Mouse (Mus musculus): ENCODE measurements around the gene Uap1.

Uap1 gene

DNA sequence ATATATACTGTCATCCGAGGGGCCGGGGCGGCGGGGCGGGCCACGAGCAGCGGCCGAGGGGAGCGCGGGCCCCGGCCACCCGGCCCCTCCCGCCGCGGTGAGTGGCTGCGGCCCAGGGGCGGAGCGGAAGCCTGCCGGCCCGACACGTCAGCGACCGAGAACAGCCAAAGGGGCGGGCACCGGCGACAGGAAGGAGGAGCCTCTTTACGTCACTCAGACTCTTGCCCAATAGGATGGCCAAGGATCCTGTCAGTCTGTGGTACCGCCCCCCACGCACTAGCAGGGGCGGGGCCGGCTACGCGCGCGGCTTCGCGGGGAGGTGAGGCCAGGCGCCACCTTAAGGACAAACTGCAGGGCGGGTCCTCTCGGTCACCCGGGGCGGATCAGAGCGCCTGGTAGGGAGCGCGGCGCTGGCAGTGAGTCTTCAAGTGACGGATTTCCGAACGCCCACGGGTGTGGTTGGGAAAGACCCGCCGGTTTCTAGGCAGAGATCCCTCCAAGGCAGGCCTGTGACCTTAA, at the start of gene Uap1:
Gene Uap1 (minus strand): TSS at position 144 of the 519 bp plus-strand sequence.
- DNase-seq (ENCODE audit: extremely low spot score, low read depth, low spot score) = peak; percentile 75

DNA sequence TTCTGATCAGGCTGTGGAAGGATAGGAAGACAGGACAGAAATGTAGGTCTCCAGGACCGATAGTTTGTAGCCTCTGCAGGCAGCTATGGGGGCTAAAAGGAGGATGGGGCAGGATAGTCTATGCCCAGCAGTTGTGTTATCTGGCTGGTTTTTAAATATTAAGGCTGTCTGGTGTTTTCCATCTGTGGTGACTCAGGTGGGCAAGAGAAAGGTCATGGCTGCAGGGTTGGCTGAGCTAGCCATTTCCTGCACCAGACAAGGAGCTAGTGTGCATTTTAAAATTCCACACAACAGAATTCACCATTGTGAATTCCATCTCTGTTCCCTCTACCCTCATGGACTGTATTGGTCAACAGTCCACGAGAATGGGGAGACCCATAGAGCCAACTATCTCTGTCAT, 48.5 kb upstream of the Uap1 start:
- no peak for DNase-seq (ENCODE audit: extremely low spot score, low read depth, low spot score)

DNA sequence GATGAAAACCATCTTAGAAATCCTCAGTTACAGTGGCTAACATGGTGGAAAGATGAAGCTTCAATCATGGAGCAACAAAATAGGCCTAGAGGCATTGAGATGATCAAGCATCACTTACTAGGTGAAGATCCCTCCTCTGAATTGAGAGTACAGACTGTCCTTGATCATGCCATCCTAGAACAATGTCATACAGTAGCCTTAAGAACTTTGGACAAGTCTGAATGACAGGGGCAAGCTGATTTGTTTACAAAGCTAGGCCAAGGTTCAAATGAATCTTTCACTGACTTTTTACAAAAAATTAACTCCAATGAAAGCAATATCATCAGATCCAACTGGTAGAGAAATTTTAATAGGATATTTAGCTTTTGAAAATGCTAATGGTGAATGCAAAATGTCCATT, 45.6 kb upstream of the Uap1 start:
- DNase-seq (ENCODE audit: extremely low spot score, low read depth, low spot score) = no peak

DNA sequence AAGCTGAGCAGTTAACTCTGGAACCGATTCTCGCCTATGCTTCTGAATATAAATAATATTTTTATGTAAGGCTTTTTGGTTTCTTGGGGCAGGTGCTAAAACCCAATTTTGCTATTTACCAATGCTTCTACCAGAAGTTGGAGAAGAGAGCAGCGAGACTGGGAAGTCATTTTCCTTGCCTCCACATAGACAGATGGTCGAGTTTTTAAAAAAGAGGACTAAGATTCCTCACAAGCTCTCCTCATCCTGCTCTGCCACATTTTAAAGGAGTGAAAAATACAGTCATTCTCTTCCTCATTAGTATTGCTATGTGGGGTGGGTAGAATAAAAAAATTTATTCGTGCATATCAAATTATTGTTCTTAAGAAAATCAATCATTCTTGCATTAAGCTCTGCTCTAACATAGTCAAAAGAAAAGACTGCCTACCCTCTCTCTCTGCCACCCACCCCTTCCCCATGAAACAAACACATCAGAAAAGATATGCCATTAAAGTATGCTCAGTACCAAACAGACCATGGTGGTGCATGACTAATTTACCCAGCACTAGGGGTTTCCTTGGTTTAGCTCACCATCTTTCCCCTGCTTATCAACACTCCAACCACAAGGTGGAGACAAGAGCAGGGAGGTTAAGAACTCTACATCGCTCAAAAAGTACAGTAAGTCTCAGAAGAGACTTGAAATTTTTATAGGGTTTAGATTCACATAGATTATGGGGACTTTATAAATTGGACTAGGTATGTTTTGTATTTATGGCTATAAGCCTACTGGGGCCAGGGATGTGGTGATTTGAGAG, 43.5 kb upstream of the Uap1 start:
- no peak for DNase-seq (ENCODE audit: extremely low spot score, low read depth, low spot score)

DNA sequence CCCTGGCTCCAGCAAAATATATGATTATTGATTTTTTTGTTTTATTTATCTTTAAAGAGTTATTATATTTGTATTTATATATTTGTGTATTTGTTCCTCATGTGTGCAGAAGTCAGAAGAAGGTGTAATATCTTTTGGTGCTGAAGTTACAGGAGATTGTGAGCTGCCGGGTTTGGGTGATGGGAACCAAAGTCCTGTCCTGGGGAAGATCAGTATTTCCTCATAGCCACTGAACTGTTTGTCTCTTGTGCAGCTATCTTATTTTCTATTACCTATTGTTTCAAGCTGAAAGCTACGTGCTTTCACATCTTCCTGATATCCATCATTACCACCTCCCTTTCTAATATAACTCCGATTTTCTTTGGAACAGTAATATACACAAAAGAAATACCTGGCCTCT, 40.8 kb upstream of the Uap1 start:
- no peak for DNase-seq (ENCODE audit: extremely low spot score, low read depth, low spot score)

DNA sequence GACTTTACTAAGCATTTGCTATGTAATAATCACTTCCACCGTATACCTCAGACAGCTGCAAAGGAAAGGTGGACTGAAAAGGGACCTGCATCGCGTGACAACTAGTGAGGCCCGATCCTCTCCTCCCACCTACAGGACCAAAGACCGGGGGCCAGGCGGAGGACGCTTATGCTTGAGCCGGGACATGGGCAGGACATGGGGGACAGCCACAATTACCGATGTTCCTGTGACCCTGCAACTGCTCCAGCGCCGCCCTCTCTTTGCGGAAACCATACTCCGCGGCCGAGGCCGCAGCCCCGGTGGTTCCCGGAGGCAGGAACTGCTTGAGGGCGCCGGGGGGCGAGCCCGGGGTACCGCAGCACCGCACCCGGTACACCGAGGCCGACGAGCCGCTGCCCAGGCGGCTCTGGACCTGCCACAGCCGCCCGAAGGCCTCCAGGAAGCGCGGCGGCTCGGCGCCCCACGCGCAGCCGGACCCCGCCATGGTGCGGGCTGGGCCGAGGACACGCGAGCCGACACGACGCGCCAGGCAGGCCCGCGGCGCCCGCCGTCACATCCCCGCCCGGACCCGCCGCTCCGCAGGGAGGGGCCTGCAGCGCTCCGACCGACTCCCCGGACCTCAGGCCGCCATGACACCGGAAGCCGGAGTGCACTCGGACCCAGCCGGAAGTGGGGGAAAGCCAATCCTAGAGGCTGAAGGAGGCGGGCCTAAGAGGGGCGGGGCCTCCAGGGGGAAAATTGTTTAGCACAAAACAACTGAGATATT, 40.2 kb upstream of the Uap1 start, which contains the start of gene Uhmk1:
Gene Uhmk1 (minus strand): TSS at position 641 of the 766 bp plus-strand sequence.
- no peak for DNase-seq (ENCODE audit: extremely low spot score, low read depth, low spot score)

DNA sequence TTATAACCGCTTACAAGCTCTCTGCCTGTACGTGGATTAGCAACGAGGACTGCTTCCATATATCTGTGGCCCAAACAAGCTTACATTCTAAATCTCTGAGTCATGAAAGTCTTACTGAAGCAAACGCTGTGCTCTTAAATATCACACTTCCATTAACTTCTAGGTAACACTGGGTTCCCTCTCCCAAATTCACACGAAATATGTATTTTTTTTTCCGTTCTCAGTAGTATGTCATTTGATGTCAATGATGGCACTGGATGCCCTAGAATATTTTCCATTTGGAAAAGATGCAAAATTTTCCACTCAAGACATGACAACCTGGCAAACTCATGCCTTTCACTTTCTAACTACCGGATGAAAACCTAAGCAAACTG, 39.6 kb upstream of the Uap1 start:
- DNase-seq (ENCODE audit: extremely low spot score, low read depth, low spot score) = no peak

DNA sequence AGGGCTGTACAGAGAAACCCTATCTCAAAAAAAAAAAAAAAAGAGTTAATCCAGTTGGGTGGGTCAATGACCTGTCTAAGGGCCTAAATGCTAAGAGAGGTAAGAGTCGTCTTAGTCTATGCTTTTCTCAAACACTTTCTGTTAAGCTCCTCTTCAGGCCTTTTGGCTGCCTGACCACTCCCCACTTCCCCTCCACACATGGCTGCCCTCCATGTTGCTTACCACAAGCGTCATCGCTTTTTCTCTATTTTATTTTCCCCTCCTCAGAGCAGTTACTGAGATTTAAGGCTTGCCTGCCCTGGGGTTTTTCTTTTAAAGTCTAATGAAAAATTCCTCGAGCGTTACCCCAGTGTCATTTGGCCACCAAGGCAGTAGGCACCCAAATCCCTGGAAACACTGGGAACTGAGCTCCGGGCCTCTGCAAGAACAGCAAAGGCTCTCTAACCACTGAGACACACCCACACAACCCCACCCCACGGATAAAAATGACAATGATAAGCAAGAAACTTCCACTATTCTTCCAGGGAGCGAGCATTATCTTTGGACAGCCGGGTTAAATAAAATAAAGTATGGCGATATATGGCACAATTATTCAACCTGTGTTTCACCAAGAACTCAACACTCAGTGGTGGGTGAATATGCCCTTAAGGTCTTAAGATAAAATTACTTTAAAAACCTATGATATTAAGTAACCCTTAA, 38.6 kb upstream of the Uap1 start:
- DNase-seq (ENCODE audit: extremely low spot score, low read depth, low spot score) = no peak

DNA sequence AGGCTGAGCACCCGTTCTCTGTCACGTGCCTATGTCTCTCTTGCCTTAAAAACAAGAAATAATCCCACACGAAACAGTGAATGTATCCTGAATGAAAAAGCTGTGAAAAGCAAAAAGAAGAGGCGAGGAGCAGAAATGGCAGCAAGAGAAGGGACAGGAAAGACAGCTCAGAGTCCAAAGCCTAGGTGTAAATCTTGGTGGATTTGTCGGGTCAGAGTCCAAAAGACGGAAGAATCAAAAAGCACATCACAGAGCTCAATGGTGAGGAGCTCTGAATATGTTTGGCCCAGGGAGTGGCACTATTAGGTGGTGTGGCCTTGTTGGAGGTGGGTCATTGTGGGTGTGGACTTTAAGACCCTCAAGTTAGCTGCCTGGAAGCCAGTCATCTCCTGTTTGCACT, 31.6 kb upstream of the Uap1 start:
- no peak for DNase-seq (ENCODE audit: extremely low spot score, low read depth, low spot score)

DNA sequence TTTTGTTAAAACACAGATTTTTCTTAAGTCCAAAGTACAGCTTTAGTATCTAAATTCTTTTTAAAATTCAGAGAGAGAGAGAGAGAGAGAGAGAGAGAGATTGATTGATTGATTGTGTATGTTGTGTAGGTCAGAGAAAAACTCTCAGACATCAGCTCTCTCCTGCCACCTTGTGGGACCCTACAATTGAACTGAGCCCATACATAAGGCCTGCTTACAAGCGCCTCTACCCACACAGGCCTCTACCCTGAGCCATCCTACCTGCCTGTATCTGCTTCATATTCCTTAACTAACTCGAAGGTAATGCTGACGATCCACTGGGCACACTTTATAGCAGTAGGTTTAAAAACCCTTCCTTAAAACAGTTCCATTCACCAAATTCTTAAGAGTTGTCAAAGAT, 25.6 kb upstream of the Uap1 start:
- no peak for DNase-seq (ENCODE audit: extremely low spot score, low read depth, low spot score)

DNA sequence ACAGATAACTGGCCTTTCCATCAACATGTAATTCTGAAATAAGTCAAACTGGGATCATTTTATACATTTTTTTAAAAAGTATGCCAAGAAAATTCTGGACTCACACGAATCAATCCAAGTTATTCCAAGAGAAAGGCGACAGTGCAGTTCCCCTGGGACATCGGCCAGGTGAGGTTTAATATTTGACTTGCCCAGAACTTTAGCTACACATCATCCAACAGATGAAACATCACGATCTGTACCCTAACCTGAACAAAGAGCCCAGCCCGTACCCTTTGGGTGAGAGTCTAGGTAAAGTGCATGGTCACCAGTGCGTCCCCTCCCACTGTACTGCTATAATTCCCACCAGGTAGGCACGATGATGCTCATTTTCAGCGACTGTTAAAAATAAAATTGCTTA, 21.5 kb upstream of the Uap1 start:
- no peak for DNase-seq (ENCODE audit: extremely low spot score, low read depth, low spot score)

DNA sequence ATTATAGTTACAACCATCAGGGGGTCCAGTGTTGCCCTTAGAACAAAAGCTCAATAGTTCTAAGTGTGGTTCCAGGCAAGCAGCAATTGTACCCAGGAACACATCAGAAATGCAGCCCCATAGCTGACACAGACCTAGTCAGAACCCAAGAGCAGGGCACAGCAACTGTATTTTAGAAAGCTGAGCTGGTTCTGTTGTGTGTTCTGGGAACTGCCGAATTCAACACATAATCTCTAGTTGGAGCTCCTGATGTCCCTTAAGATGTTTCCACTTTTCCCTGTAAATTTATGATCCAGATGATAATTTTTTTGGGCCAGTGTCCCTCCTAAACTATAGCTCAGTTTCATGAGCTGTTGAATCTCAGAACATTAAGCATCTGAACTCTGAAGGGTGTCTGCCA, 17.2 kb upstream of the Uap1 start:
- DNase-seq (ENCODE audit: extremely low spot score, low read depth, low spot score) = no peak

DNA sequence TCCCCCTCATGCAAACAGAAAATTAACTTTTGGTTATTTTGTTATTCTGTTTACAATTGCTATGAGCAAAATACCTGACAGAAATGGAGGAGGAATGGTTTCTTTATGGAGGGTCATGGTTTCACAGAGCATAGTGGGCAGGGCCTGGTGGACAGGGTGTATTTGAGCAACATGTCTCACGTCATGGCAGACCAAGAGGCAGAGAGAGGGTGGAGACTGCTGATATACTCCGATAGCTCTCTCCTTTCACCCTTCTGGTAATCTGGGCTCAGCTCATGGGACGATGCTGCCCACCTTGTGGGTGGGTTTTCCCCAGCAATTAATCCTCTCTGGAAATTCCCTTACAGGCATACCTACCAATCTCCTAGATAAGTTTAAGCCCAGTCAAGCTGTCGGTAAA, 15.5 kb upstream of the Uap1 start:
- DNase-seq (ENCODE audit: extremely low spot score, low read depth, low spot score) = no peak

DNA sequence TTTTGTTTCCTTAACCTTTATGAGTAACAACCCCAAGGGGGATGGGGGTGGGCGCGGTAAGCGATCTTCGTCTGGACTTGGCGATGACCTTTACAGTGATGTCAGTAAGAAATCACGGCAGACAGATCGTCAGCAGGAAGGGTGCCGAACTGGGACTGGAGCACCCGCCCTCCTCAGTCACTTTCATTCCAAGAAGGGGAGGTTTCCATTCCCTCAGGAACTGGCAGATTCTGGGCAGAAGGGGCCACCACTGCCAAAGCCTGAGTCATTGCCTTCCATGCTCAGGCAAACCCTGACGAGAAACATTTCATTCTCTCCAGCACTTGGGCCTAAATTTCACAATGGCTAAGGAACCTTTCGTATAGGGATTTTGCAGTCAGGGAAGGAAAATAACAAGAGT, 13.8 kb upstream of the Uap1 start:
- DNase-seq (ENCODE audit: extremely low spot score, low read depth, low spot score) = no peak

DNA sequence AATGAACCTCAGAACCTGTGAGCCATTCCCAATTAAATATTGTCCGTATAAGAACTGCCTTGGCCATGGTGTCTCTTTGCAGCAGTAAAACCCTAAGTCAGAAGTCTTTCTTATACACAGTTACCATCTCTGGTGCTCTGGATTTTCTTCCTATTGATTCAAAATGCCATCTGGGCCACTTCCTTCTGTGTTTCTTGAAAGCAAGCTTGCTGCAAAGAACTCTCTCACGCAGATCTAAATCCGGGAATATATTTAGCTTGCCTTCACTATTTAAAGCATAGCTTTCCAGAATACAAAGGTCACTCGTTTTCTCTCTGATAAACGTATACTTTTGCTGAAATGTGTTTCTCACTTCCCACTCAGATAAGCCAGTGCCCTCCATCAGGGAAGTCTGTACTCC, 11.8 kb upstream of the Uap1 start:
- no peak for DNase-seq (ENCODE audit: extremely low spot score, low read depth, low spot score)

DNA sequence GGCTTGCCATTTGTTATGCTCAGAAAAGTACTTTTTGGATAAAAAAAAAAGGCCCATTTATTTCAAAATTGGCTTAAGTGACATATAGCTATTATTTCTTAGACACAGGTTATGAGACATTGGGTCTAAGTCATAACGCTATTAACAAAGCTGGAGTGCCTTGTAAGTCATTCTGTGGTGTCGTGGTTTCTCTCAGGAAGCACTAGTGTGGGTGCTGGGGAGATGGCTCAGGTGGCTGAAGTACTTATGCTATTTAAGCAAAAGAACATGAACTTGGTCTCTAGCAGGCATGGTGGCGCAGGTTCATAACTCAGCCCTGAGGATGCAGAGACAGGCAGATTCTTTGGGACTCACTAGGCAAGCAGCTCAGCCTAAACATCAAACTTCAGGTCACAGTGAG, 10.4 kb upstream of the Uap1 start:
- DNase-seq (ENCODE audit: extremely low spot score, low read depth, low spot score) = no peak

DNA sequence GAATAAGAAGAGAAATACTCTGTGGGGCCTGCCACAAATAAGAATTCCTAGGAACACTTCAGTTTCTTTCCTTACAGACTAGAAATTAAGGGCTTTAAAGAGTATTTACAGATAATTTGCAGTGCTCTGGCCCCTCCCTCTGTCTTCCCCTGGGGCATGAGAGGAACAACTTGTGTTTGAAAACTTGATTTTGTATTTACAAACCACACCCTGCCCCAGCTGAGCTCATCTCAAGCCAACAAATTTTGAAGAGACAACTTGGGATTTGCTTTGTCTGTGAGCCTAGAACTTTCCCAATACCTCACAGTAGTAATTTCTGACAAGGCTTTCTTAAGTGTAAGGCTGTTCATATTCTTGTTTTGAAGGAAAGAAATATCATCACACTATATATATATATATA, 7.9 kb upstream of the Uap1 start:
- no peak for DNase-seq (ENCODE audit: extremely low spot score, low read depth, low spot score)

DNA sequence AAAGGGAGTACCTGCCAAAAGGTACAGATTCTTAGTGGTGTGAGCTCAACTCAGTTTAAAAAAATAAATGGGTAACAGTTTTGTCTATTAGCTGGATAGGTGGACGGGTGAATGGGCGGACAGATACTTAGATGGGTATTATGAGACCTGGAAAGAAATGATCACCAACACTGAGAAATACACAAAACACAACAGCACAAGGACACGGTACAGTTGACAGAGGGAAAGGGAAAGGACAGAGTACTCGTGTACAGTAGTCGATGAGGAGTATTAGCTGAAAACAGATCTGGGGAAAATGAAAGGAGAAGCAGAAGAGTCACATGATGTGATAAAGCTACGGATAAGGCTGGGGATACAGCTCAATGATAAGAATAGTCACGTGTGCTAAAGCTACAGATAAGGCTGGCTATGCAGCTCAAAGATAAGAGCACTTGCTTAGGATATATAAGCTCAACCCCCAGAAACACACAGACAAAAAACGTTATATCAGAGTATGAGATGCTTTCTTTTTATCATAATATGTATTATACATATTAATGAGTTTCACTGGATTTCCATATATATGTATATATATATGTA, 2.0 kb upstream of the Uap1 start:
- DNase-seq (ENCODE audit: extremely low spot score, low read depth, low spot score) = no peak

DNA sequence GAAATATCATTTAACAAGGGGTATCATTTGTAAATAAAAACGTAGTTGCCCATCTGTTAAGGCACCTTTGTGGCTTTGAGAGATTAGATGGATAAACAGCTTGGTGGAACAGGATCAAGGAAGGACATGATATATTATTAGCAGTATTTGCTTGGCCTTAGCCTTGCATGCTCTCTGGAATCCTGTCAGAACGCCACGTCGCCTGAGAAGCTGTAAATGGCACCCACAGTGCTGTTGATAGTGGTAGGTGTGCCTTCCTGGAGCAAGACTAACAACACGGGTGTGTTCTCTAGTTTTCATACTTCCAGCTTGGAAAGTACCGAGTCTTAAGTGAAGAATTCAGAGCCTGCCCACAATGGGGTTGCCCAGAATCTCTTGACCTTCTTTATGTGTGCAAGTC, 1.1 kb upstream of the Uap1 start:
- DNase-seq (ENCODE audit: extremely low spot score, low read depth, low spot score) = no peak

DNA sequence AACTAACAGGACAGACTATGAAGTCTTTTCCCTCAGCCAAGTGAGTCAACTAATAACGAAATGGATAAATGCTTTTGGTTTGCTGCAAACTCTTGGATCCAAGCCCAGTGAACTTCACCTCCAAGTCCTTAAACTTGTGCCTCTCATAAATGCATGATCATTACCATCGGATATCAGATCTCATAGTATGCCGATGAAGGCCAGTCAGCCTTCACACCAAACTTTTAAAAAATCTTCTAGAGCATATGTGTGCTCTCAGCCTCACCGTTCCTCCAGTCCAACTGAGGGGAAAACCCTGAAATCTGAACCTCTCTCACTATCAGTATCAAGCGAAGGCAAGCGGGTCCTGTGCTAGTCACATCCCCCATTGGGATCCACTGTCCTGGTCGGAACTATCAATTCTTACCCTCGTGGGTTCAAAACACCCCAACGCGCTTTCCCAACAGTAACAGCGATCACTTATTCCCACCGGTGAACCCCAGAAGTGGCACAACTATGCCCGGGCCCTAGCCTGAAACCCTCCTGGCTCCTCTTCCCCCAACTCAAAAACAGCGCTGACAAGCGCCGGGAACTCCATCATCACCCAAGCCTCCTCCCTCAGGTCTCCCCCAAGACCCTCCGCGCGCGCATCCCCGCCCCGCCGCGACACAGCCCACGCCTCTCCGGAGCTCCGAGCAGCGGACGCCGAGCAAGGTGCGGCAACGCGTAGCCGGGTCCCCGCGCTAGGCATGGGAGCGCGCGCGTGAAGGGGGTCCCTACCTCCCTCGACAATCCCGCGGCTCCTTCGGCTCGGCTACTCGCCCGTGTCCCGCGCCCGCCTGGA, 555 bp downstream of the Uap1 start:
- DNase-seq (ENCODE audit: extremely low spot score, low read depth, low spot score) = no peak

DNA sequence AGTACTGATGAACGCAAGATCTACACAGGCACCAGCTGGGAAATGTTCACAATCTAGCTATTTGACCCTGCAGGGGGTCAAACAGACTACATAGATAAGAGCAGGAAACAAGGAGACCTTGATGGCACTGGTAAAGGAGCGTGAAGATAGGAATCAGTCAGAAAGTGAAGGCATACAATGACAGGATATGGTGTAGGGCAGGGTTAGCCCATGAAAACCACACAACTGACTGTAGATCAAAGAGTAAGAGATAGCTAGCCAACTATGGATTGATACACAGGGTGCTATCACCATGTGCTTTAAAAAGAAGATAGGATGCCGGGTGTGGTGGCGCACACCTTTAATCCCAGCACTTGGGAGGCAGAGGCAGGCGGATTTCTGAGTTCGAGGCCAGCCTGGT, 7.0 kb downstream of the Uap1 start:
- no peak for DNase-seq (ENCODE audit: extremely low spot score, low read depth, low spot score)
